Mouse (Mus musculus) olfactory bulb, adult 2 months (tissue): ENCODE results near the gene Tmem239.

Experiments
- CTCF ChIP-seq: fragments of 200-500 bp; IDR thresholded peaks from 2 replicates; pipeline ENCODE4 v1.5.1; 2012; ENCODE audit warnings: low read depth, mild to moderate bottlenecking, low read length, moderate library complexity; ENCODE audit not compliant: insufficient read depth
- POLR2A ChIP-seq: fragments of 200-500 bp; IDR thresholded peaks from 2 replicates; pipeline ENCODE4 v1.6.1; 2012; ENCODE audit warnings: mild to moderate bottlenecking, low read depth, low read length, moderate library complexity; ENCODE audit not compliant: insufficient read depth

DNA sequence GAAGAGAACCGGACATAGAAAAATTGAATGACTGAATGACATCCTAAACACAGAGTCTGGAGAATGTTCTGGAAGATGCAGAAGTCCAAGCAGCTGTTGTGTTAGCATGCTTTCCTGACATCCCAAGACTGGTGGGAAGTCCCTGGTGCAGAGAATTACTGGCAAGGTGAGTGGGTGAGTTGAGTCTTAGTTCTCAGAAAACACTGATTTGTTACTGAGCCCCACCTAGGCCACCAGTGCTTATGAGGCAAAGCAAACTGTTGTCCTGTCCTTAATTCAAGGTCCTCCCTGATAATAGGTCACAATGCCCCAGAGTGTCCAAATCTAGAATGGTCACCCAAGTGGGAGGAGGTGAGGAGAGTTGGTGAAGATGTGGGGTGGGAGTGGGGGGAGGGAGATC lies 1.3 kb upstream of the Tmem239 start, which contains the start of the genes Gm28372 and 1700020A23Rik:
- no peak for TF ChIP-seq CTCF
- TF ChIP-seq POLR2A: no peak
